Mouse (Mus musculus): ENCODE data around the gene Msantd1.
"Not testable (repeated sequence)": the region's sequence is repeated elsewhere in the genome, so short reads cannot be mapped to it uniquely, and the experiment has no call there.

Gene Msantd1

DNA sequence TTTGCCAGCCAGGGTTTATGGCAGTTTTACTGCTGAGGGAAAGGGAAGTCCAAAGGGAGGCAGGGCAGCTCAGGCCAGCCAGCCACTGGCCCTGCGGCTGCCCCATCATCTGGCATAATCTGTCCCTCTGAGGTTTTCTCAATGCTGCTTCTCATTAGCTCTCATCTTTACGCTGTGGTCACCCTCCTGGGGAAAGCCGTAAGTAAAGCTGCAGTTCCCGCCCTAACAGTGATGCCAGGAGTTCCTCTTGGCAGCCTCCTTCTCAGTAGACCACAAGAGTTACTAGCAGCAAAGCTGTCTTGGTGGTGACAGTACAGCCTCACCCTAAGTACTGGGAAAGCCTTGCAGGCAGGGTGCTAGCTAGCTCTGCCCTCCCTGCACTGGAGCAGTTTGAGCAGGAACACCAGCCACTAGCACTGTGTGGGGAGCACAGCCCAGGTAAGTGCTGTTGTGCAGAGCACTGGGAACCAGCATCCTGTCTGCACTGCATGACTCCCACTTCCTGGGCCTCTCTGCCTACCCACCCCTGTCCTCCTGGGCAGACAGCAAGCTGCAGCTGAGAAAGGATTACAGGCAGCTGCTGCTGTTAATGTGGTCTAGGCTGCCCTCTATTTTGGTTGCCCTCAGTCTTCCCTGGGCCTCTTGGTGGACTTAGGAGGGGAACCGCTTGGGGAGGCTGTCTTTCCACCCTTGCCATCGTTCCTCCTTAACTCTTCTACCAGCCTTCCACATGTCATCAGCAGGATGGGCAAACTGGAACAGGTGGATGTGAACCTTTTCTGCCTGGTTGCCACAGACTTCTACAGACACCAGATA, at the start of gene Msantd1:
Msantd1 (plus strand) TSS at position 103 of the 816 bp plus-strand sequence.
- no peak for DNase-seq (ENCODE audit: low spot score in 2 of 2)

DNA sequence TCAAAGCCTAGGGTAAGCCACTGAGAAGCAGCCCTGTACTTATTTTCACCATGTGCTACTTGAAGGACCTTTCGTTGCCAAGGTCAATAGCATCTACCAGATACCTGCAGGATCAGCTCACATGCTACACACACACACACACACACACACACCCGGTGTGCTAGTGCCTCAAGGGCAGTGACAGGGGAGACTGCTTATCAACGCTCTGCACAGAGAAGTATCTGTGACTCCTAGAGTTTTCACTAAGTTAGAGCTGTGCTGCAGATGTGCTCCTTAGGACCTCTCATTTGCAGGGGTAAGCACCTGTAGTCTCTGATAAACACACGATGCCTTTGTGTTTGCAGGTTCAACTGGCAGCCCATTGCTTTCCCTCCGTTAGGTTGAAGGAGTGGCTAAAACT, 42.4 kb upstream of the Msantd1 start:
- no peak for DNase-seq (ENCODE audit: low spot score in 2 of 2)

DNA sequence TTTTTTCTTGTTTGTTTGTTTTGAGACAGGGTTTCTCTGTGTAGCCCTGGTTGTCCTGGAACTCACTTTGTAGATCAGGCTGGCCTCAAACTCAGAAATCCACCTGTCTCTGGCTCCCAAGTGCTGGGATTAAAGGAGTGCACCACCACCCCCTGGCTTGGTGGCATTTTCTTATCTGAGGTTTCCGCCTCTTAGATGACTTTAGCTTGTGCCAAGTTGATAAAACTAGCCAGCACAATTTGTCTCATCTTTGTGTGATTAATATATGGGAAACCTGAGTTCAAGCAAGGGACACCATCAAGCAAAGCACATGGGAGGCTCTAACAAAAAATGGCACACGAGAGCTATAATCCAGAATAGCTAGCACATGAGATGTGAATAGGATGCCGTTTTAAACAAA, 27.5 kb upstream of the Msantd1 start:
- not testable (repeated sequence) for DNase-seq (ENCODE audit: low spot score in 2 of 2)

DNA sequence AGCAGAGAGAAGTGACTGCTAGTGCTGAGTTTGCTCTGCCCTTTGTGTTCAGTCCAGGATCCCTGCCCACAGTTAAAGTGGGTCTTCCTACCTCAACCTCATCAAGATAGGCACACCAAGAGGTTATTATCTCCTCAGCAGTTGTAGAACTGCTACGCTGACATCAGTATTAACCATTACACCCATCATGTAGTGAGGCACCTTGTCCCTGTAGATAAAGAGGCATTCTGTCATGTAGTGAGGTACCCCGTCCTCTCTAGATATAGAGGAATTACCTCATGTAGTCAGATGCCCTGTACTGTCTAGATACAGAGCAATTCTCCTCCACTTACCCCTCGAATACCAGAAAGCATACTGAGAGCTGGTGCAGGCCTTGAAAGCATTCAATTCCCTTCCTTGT, 26.8 kb upstream of the Msantd1 start:
- DNase-seq (ENCODE audit: low spot score in 2 of 2): no peak

DNA sequence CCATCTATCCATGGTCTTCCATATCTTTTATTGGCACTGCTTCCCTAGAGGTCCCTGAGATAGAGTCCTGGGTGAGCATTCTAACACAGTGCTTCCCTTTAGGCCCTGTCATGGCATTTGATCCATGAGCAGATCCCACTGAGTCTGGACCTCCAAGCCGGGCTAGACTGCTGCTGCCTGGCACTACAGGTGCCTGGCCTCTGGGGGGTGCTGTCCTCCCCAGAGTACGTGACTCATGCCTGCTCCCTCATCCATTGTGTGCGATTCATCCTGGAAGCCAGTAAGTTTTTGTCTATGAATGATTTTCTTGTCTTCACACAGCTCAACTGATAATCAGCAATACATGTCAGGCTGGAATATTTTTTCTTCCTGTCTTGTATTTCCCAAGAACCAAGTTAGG, 22.6 kb upstream of the Msantd1 start:
- DNase-seq (ENCODE audit: low spot score in 2 of 2): no peak

DNA sequence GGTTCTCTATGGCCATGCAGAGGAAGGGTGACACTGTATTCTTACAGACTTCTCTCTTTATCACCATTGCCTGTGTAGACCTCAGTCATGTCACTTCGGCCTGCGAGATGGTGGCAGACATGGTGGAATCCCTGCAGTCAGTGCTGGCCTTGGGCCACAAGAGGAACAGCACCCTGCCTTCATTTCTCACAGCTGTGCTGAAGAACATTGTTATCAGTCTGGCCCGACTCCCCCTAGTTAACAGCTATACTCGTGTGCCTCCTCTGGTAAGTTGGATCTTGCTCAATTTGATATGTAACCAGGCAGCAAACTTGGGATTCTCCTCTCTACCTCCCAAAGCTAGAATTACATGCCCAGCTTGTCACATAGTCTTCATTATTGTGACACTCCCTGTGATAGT, 18.6 kb upstream of the Msantd1 start:
- no peak for DNase-seq (ENCODE audit: low spot score in 2 of 2)

DNA sequence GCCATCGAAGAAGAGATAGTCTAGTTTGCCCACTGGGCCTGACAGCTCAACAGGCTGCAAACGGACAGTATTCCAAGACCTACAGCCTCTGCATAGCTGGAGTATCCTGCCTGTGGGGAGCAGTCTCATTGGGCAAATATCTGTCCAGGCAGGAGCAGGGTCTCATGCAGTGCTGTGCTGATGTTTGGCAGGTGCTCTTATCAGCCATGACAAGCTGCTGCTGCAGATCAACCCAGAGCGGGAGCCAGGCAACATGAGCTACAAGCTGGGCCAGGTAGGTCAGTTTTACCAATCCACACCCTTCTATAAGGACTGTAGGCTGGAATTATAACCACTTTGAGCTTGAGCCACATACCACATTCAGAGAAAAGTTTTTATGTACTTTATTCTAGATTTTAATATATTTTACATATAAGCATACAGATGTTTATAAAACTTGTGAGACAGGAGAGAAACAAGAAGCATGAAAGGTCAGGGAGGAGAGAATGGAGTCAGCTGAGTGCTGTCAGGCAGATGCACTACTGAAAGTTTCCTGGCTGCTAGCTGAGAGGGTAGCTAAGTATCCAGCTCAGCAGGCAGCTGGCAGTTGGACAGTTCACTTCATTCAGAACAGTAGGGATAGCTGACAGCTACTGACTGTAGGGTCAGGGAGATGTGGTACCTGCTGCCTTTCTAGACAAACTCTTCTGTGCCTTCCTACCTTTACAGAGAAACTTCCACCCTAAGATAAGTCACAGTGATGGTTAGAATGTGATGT, 10.9 kb upstream of the Msantd1 start:
- DNase-seq (ENCODE audit: low spot score in 2 of 2): no peak

DNA sequence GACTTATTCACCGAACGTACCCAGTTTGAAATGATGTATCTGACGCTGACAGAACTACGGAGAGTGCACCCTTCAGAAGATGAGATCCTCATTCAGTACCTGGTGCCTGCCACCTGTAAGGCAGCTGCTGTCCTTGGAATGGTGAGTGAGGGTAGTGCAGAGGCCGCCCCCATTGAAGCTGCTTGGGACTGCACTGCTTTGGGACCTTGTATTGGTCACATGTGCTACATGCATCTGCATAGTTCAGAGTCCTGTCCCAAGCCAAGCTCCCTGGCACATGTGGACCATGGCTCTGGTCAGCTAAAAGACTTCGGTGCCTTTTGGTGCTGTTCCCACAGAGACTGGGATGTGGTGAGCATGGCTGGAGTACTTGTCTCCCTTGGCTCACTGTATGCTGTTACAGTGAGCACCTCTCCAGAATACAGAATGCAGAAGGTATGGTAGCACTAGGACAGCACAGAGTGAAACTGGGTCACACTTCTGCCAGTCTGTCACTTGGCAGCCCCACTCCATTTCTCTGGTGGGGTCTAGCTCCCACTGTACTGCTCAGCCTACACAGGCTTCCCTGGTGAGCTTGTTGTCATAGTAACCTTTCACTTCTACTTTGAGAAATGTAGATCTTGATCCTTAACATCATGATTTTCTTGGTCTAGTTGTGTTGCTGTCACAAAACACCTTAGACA, 7.9 kb upstream of the Msantd1 start:
- no peak for DNase-seq (ENCODE audit: low spot score in 2 of 2)

DNA sequence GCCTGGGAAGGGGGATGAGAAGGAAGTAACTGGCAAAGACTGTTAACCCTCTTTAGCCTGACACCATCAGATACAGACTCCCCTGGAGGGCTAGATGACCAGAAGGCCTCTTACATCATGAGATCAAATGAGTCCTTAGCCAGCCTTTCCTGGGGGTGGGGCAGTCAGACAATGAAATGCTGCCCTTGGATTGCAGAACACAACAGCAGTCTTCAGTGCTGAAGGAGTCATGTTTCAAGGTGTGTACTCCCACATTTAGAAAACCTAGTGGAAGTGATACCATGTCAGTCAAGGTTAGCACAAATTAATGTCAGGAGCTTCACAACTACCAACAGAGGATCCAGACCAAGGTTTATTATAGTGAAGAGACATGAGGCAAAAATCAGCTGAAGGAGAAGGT, 5.4 kb upstream of the Msantd1 start:
- no peak for DNase-seq (ENCODE audit: low spot score in 2 of 2)

DNA sequence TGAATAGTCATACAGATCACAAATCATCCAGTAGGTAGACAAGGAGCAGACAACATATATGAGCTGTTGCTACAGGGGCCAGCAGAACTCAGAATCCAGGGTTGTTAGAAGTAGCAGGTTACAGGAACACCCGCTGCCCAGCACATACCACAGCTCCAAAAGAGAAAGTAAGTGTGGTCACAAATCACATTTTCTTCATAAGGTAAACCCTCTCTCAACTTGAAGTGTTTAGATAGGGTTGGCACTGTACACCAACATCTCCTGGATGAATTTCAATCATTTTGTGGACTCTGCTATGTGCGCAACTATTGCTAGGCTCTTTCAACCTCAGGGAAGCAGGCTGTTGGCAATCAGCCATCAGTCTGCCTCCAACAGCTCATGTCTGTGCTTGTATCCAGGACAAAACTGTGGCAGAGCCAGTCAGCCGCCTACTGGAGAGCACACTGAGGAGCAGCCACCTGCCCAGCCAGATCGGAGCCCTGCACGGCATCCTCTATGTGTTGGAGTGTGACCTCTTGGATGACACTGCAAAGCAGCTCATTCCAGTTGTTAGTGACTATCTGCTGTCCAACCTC, 4.9 kb upstream of the Msantd1 start:
- DNase-seq (ENCODE audit: low spot score in 2 of 2): no peak

DNA sequence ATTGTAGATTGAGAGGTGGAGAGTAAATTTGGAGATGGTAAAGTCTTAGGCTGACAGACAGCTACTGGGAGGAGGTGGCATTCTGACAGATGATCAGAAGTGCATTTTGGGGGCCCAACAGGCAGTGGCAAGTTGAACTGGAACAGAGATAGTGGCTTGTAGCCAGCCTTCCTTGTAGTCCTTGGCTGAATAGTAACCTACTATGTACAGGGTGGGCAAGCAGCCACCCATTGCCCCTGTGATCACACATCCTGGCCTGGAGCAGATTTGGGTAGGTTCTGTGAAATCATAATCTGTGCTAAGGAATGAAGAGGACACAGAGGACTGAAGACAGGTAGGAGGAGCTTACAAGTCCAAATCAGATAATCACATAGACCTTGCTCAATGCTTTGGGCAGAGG, 3.4 kb upstream of the Msantd1 start:
- DNase-seq (ENCODE audit: low spot score in 2 of 2): no peak

DNA sequence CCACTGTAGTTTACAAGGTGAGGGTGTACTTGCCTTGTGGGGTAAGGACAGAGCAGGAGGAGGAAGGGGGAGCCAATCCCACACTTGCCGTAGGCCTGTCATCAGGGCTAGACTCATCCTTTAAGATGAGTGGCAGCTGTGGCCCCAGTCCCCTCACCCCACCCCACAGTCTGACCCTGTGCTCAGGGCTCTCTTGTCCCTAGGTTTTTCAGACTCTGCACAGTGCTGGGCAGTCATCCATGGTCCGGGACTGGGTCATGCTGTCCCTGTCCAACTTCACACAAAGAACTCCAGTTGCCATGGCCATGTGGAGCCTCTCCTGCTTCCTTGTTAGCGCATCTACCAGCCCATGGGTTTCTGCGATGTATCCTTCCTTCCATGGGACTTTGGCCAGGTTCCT, 582 bp upstream of the Msantd1 start:
- no peak for DNase-seq (ENCODE audit: low spot score in 2 of 2)

DNA sequence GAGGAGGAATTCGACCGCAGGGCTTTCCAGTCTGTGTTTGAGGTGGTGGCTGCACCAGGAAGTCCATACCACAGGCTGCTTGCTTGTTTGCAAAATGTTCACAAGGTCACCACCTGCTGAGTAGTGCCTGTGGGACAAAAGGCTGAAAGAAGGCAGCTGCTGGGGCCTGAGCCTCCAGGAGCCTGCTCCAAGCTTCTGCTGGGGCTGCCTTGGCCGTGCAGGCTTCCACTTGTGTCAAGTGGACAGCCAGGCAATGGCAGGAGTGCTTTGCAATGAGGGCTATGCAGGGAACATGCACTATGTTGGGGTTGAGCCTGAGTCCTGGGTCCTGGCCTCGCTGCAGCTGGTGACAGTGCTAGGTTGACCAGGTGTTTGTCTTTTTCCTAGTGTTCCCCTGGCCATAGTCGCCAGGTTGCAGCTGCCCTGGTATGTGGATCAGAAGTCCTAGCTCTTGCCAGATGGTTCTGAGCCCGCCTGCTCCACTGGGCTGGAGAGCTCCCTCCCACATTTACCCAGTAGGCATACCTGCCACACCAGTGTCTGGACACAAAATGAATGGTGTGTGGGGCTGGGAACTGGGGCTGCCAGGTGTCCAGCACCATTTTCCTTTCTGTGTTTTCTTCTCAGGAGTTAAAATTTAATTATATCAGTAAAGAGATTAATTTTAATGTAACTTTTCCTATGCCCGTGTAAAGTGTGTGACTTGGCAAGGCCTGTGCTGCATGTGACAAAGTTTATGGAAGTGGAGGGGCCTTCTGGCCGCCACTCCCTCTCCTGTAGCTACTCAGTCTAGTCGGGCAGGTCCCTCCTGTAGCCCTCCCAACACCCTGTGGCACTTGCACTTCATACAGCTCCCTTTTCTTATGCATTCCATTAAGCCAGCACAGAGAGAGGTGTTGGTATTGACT, 1.2 kb downstream of the Msantd1 start:
- no peak for DNase-seq (ENCODE audit: low spot score in 2 of 2)

DNA sequence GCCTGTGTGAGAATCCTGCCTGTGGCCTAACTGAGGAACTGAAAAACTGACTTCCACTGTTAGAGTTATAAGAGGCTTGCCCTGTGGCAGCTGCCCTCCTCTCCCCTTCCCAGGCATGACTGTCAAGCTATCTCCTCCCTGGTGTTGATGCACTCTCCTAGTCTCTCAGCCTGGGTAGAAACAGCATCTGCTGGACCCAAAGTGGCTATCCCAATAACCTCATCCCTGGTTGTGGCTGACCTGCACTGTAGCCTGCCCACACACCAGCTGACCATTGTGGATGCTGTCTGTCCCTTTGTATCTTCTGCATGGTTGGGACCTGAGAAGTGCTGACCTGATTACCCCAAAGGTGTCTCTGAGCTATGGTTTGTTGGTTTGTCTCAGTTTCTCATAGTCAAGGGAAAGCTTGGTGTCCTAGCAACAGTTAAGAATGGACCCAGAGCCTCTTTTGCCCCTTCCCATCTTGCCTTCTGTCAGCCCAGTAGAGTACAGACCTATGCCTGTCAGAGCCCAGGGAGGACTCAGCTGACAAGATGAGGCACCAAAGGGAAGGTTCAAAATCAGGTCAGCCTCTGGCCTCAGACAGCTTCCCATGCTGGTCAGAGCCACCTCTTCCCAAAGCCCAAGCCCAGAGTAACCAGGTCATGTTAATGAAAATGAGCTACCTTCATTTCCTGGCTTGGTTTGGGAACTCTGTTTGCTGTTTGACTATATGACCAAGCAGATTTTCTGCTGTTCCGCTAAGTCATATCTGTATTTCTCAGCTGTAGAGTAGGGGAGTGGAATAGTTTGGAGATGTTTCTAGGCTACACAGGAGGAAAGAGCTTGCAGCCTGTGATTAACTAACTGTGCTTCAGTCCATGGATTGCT, 2.1 kb downstream of the Msantd1 start:
- DNase-seq (ENCODE audit: low spot score in 2 of 2): no peak

DNA sequence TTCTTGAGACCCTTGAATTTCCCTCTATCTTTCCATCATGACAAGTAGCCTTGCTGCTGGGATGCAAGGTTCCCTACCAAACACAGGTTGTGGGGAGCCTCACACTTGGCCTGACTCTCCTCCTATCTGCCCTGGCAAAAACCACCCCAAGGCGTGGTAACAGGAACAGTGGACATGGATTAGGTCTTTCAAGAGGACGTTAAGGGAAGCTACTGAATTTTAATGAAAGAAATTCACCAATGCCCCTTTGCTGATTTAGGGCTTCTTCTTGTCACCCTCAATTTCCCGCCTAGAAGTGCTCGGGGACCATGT, 2.6 kb downstream of the Msantd1 start:
- DNase-seq (ENCODE audit: low spot score in 2 of 2): no peak

DNA sequence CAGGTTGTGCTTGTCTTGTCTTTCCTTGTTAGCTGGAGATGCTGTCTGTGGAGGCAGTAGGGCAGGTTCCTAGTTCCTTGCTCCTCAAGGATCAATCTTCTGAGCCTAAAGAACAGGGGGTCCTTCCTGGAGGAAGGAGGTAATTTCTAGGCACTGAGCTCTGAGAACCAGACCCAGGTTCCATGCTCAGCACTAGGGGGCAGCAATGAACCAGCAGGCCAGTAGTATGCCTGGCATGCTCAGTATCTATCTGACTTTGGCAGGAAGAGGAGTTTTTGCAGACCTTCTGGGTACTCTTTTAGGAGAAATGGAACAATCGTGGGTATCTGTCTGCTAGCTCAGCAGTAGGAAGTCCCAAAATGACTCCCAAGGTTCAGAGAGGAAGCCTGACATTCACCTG, 8.0 kb downstream of the Msantd1 start:
- peak; percentile 75 to 83 for DNase-seq (ENCODE audit: low spot score in 2 of 2)

DNA sequence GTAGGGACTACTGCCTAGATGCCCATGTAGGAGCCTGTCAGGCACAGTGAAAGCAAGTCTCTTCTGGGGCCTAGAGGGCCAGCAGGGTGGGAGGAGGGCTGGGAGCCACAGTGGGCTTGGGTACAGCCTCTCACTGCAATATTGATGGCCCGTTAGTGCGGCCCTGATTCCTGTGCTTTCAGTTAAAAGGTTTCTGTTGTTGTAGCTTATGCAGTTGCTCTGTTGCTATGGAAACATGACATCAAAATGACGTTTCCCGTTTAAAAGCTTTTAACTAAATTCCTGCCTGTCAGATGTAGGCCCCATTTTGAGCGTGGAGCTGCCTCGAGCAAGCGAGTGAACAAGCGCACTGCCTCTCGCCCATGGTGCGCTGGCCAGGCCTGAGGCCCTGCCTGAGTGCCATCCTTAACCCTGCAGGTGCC, 9.4 kb downstream of the Msantd1 start:
- DNase-seq (ENCODE audit: low spot score in 2 of 2): peak in 1 of 2 experiments; percentile 33

DNA sequence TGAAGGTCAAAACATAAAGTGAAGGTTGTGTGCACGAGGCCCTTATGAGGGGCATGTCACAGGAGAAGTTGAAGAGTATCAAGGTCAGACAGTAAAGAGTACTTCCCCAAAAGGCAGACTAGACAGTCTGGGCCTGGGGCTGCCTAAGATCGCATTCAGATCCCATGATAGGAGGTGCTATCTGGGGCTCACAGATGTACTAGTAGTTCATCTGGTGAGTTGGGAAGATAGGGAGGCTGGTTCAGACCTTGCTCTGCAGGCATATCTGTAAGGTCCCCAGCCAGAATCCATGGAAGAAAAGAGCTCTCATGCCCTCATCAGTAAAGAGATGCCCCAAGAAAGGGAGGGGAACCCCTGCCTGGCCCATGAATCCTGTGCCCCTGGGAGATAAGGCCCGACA, 11.0 kb downstream of the Msantd1 start:
- no peak for DNase-seq (ENCODE audit: low spot score in 2 of 2)

DNA sequence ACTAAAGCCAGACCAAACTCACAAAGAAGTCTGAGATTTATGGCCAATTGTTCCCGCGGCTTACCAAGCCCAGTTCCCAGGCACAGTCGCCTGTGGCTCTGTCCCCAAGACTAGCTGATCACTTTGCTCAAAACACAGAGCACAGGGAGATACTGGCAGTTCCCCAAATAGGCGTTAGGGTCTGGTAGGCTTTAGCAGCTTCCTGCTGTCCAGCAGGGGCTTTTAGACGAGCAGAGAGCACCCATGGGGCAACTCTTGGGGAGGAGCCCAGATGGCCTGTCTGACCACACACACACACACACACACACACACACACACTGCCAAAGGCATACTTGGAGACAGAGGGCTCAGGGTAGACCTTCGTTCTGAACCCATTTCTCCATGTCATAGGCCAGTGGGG, 14.7 kb downstream of the Msantd1 start:
- DNase-seq (ENCODE audit: low spot score in 2 of 2): no peak

DNA sequence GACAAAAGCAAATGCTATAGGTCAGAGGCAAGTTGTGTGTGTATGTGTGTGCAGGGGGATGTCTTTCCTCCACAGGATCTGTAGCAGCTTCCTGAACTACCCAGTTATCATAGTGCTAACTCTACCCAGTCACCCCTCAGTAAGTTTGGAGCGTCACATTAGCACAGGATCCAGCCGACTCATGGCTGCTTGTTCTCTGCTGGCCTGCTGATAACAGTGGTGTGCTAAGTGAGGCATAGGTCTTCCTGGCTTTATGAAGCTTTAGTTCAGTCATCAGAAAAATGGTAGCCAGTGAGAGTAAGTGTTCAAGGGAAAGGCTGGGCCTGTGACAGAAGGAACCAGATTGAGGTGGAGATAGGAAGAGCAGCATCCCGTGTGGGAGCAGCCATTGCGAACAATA, 16.1 kb downstream of the Msantd1 start:
- DNase-seq (ENCODE audit: low spot score in 2 of 2): no peak
